Mouse (Mus musculus) ES-E14 (cell line): ENCODE results near the gene Lta.

Experiments used
- HCFC1 ChIP-seq: IDR thresholded peaks from 2 replicates; pipeline ENCODE4 v1.6.1; 2012; ENCODE audit warnings: low read length, inconsistent platforms, borderline replicate concordance; ENCODE audit not compliant: insufficient read depth
- ZNF384 ChIP-seq: IDR thresholded peaks from 2 replicates; pipeline ENCODE4 v1.6.1; 2012; ENCODE audit warnings: low read depth, low read length, inconsistent platforms

GRCm38 (mm10) chr17:35226561-35227046, 21.5 kb upstream of the Lta start:
- TF ChIP-seq HCFC1 = no peak
- no peak for TF ChIP-seq ZNF384
